Mouse (Mus musculus): ENCODE measurements around the gene Cald1.

The Cald1 gene

DNA sequence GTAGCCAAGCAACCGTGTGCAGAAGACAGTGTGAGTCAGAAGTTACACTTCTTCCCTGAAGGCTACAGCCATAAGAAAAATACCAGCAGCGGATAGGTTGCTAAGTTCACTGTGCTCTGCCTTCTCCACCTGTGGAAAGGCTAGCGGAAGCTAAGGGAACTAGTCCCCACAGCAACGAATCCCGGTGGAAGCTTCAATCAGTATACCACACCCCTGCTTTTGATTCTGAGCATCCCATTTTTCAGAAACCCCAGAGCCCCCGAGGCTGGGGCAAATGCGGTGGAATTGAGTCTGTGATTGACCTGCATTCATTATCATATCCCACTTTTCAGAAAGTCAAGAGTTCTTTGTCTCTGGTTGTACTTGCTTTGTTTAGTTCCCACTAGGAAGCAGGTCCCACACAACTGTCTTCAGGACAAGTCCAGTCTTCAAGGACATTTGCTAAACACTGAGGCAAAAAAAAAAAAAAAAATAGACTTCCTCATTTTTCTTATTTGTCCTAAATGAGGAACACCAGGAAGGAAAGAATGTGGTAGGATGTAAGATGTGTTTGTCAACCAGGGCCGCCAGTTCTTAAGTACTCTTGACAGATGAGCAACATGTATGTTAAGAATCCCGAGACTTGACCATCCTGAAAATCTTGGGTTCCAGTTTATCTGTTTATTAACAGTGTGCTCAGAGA is 118.0 kb downstream of the Cald1 start:
- in situ Hi-C loops (cut with MboI; ENCODE audit: low sequenced_read_pairs) = no loop called here

- in situ Hi-C loops (cut with MboI; ENCODE audit: low sequenced_read_pairs) = no loop called here
Measured at GRCm38 (mm10) chr6:34716888-34717635, 118.8 kb downstream of the Cald1 start.

- in situ Hi-C loops (cut with MboI; ENCODE audit: low sequenced_read_pairs) = no loop called here
Measured at GRCm38 (mm10) chr6:34717651-34718050, 119.4 kb downstream of the Cald1 start.

DNA sequence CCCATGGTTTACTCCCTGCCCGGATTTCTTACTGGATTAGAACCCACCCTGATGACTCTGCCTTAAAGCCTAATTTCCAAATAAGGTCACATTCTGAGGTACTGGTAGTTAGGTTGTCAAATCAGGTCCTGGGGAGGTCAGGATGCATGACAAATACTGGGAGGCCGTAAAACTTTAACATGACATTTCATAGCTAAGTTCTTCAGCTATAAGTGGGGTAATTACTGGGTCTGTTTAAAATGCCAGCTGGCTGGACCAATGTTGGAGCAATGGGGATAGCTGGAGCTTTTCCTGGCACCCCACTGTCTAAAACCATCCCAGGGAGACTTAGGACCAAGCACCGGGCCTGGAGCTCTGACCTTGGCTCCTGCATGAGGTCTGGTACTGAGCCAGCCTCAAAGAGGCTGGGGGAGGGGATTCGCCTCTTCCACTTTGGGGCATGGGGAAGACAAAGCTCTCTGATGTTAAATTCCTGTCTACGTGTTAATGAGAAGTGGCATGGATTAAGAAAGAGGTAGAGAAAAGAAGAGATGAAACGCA is 120.9 kb downstream of the Cald1 start:
- in situ Hi-C loops (cut with MboI; ENCODE audit: low sequenced_read_pairs) = no loop called here

DNA sequence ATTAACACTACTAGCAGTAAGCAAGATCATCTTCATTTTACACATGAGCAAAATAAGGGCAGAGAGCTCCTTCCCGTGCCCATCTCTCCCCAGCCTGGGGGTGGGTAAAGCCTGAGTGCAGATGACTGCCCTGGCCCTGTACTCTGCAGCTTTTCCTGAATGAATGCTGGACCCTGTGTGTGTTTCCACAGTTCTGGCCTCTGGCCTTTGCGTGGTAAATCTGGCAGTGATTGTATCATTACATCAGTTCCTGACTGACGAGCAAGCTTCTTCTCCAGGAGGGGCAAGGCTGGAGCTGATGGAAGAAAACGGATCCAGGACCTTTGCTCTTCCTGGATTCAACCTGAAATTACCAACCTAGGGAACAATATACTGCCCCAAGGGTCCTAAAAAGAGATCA is 122.1 kb downstream of the Cald1 start:
- in situ Hi-C loops (cut with MboI; ENCODE audit: low sequenced_read_pairs) = no loop called here

GRCm38 (mm10) chr6:34721740-34722139 is 123.4 kb downstream of the Cald1 start:
- in situ Hi-C loops (cut with MboI; ENCODE audit: low sequenced_read_pairs) = no loop called here

DNA sequence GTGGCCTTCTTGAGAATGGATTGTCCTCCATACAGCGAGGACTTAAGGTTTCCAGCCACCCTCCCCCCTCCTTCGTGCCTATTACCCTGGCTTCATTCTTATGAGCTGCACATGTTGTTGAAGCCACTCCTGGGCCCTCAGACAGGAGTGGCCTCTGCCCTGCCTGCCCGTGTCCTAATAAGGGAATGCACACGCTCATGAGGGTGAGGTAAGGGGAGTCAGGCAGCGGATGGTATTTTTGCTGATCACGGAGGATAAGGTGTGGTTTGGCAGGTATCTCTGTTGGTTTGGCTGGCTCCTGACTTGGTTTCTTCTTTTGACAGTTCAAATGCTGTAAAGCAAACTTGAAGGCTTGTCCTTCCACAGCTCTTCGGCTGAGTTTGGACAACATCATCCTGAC is 124.4 kb downstream of the Cald1 start:
- in situ Hi-C loops (cut with MboI; ENCODE audit: low sequenced_read_pairs) = no loop called here

- in situ Hi-C loops (cut with MboI; ENCODE audit: low sequenced_read_pairs) = no loop called here
Measured at GRCm38 (mm10) chr6:34723250-34723904, 125.1 kb downstream of the Cald1 start.

DNA sequence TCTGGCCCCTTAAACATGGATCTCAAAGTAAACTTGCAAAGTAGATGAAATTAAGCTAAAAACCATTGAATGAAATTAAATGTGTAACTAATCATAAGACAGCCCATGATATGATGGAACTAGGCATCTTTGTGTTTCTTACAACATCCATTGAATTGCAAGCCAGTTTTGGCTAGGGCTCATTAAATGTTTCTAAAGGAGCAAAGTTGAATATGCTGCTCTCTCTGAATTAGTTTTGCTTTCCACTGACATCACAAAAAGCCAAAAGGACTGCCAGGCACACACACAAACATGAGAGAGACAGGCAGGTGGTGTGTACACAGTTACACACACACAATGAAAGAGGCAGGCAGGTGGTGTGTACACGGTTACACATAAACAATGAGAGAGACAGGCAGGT is 127.4 kb downstream of the Cald1 start:
- in situ Hi-C loops (cut with MboI; ENCODE audit: low sequenced_read_pairs) = no loop called here

DNA sequence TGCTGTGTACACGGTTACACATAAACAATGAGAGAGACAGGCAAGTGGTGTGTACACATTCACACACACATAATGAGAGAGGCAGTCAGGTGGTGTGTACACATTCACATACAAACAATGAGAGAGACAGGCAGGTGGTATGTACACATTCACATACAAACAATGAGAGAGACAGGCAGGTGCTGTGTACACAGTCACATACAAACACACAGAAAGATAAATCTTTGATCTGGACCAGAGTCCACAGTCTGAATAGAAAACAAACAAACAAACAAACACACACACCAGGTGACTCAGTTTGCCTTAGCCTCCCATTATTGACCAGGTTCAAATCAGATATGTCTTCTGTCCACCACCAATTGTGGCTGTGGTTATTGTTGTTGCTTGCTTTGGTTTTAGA is 127.8 kb downstream of the Cald1 start:
- in situ Hi-C loops (cut with MboI; ENCODE audit: low sequenced_read_pairs) = no loop called here

- in situ Hi-C loops (cut with MboI; ENCODE audit: low sequenced_read_pairs) = no loop called here
Measured at GRCm38 (mm10) chr6:34727316-34727983, 129.2 kb downstream of the Cald1 start.

- in situ Hi-C loops (cut with MboI; ENCODE audit: low sequenced_read_pairs) = no loop called here
Measured at GRCm38 (mm10) chr6:34729449-34730151, 131.3 kb downstream of the Cald1 start.

GRCm38 (mm10) chr6:34731007-34731406 is 132.7 kb downstream of the Cald1 start:
- in situ Hi-C loops (cut with MboI; ENCODE audit: low sequenced_read_pairs) = no loop called here

GRCm38 (mm10) chr6:34731529-34731928 is 133.2 kb downstream of the Cald1 start:
- in situ Hi-C loops (cut with MboI; ENCODE audit: low sequenced_read_pairs) = no loop called here

GRCm38 (mm10) chr6:34734940-34735695 is 136.8 kb downstream of the Cald1 start:
- in situ Hi-C loops (cut with MboI; ENCODE audit: low sequenced_read_pairs) = no loop called here

DNA sequence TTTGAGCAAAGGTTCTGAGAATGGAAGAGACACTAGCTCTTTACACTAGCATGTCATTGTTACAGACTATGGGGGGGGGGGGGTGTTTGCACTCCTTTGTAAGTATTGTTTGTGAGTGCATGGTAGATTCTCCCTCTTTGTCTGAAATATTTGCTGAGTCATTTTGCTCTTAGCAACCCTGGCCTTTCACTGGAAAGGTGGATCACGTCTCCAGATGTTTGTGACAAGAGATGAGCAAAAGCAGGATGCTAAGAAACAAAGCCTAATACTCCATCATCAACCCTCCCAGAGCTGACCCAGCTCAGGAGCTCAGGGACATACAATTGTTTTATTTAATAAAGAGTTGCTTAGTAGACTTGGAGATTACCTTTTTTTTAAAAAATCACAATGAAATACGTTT is 138.6 kb downstream of the Cald1 start:
- in situ Hi-C loops (cut with MboI; ENCODE audit: low sequenced_read_pairs) = no loop called here

DNA sequence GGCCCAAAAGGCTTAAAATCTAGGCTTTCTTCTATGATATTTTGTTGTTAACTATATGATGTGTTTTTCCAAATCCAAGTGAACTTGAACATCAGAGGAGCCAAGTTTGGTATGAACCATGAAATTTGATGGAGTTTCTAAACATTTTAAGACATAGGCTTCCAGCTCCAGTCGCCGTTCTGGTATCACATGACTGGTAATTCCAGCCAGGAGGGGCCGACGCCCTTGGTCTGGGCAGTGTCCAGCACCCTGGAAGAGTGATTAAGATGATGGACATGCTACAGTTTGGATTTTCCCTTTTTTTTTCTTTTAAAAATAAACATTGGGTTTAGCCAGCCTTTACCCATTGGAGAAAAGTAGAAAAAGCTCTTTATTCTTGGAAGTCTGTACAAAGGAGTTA is 145.6 kb downstream of the Cald1 start:
- in situ Hi-C loops (cut with MboI; ENCODE audit: low sequenced_read_pairs) = no loop called here

DNA sequence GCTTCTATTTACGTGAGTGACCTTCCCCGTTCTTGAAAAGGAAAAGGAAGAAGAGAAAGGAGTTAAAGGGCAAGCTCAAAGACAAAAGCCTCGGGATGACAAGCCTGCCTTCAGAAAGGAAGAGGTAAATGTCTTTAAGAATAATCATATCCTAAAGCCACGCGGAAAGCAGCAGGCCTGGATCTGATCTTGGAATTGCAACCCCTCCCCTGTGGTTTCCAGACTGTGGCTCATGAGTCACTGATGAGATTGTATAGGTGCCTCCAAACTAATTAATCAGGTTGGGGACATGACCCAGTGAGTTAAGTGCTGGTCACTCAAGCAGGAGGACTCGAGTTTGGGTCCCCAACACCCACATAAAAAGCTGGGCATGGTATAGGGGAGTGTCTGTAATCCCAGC is 149.5 kb downstream of the Cald1 start:
- in situ Hi-C loops (cut with MboI; ENCODE audit: low sequenced_read_pairs) = no loop called here

- in situ Hi-C loops (cut with MboI; ENCODE audit: low sequenced_read_pairs) = no loop called here
Measured at GRCm38 (mm10) chr6:34748566-34748965, 150.3 kb downstream of the Cald1 start.

DNA sequence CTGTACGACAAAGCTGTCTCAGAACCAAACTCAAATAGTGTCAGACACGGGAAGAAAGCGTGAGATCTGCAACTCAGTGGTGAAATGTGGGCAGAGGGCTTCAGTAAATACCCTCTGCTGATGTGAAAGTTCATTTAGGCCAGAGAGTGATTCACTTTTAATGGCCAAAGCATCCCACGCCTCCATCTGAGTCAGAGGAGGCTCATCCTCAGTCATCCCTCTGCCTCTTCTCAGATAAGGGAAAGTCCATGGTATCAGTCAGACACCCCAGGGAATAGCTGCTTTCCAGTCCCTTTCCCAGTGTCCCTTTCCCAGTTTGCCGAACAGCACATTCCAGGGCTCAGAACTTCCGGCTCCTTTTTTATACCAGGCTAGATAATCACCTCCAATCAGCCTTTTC is 151.2 kb downstream of the Cald1 start:
- in situ Hi-C loops (cut with MboI; ENCODE audit: low sequenced_read_pairs) = no loop called here
